Mouse (Mus musculus) R1 (cell line): ENCODE results near the gene Tmem43.

Experiments used
- DNase-seq: peaks from one replicate; pipeline ENCODE4 v3.0.0-alpha.2; 2018; ENCODE audit warnings: low read depth, low spot score

Tmem43 gene

DNA sequence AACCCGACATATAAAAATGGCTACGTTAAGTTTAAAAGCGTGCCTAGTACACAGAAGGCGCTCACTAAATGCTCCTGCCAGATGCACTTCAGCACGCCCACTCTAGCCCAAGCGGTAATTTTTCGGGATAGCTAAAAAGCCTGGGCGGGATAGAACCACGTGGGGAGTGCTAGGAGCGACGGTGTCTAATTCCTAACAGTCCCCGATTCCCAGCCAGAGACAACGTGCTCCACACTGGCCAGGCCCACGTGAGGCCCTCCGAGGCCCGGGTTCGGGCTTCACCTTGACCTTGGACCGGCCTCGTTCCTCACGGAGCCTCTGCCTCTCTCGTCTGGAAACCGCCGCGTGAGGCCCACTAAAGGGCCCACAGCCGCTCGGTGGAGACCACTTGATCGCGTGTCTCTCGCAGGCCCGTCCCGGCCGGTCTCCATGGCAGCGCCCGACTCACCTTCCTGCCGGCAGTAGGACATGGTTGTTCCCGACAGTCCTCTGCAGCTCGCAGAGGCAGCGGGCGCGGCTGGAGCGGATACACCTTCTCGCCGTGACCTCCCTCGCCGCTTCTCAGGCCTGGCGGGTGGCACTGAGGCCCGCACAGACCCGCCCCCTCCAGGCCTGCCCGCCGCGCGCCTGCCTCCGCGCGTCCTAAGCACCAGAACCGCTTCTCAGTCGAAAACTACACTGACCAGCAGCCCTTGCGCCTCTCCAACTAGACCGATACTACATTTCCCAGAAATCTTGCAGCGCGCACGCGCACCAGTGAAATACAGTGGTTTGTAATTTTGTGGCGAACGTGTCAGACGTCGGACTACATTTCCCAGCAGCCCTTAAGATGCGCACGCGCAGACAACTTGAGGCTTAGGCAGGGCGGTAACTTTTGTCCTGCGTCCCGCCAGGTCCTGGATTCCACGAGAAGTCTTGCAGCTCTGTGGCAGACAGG lies at the start of gene Tmem43, which contains the start of gene Chchd4:
Gene Tmem43 (plus strand): TSS at position 836 of the 937 bp plus-strand sequence.
Gene Chchd4 (minus strand): TSS at position 679 of the 937 bp plus-strand sequence.
- peak; percentile 100 for DNase-seq

DNA sequence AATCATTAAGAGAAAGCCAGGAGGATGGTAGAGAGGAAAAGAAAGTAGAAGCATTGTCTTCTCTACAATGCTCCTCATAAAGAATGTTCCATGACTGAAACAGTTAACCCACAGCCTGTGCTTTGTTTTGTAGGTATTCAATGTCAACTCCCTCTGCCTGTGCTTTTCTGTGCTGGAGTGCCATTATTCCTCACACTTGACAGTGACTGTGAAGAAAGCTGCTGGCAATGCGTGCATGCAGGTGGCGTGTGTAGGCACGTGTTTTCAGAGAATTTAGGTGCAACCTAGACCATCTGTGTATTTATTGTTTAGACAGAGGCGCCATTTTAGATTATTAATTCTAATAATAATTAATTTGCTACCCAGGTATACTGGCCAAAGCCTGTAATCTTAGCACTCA lies 49.4 kb upstream of the Tmem43 start:
- DNase-seq, result no peak

GRCm38 (mm10) chr6:91440474-91441144 lies 32.9 kb upstream of the Tmem43 start:
- DNase-seq, result peak; percentile 96

- DNase-seq, result no peak
Observed at GRCm38 (mm10) chr6:91441145-91441662, 32.3 kb upstream of the Tmem43 start.

GRCm38 (mm10) chr6:91445316-91445715 lies 28.2 kb upstream of the Tmem43 start:
- peak; percentile 25 for DNase-seq

GRCm38 (mm10) chr6:91449472-91450225 lies 23.9 kb upstream of the Tmem43 start:
- DNase-seq, result no peak

- DNase-seq, result peak; percentile 70
Observed at GRCm38 (mm10) chr6:91452056-91452455, 21.4 kb upstream of the Tmem43 start.

GRCm38 (mm10) chr6:91454546-91454945 lies 19.0 kb upstream of the Tmem43 start:
- DNase-seq, result peak; percentile 70

DNA sequence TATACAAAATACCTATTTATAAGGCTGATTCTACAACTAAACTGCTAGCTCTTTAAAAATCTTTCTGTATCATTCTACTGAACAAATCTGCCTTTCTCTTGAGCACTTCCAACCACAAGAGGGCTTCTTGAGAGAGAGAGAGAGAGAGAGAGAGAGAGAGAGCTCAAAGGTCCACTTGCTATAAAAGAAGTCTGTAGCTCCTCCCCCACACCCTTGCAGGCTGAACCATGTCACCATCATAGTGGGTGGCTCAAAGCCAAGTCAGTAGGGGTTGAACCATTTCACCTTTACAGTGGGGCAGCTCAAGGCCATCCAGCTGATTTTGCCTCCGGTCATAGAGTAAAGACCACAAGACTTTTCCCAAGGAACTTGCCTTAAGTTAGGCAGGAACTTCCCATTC lies 14.0 kb upstream of the Tmem43 start:
- DNase-seq, result peak; percentile 54

DNA sequence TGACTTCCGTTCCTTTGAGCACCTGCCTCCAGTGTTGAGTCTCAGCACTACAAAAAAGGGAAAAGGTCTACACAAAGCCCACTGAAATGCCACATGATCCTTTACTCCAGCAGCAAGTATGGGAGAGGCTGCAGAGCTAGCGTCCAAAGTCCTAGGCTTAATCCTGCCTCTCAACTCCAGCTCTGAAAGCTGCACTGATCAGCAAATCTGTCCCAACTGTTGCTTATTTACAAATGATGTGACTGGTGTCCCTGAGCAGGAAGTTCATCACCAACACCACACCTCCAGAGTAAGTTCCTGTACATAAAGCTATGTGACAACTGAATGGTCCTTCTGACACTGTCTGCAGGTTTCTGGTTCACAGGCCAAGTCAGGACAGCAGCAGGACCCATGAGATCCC lies 7.7 kb upstream of the Tmem43 start:
- DNase-seq, result no peak

DNA sequence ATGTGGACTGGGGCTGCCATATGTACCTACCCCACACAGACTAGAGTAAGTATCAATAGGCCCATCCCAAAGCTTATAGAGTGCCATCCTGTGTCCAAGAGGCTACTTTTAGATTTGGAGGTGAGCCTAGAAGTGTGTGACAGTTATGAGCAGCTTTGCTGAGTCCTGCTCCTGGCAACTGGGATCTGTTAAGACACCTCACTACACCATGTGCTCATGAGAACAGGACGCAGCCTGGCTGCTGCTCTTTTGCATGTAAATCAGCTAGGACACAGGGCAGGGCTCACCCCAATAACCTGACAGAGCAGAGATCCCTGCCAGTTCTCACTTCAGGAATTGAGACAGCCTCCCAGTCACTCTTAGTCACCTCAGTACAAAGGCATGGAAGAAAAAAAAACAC lies 6.4 kb upstream of the Tmem43 start:
- DNase-seq, result no peak

- no peak for DNase-seq
Observed at GRCm38 (mm10) chr6:91470712-91471111, 2.8 kb upstream of the Tmem43 start.

DNA sequence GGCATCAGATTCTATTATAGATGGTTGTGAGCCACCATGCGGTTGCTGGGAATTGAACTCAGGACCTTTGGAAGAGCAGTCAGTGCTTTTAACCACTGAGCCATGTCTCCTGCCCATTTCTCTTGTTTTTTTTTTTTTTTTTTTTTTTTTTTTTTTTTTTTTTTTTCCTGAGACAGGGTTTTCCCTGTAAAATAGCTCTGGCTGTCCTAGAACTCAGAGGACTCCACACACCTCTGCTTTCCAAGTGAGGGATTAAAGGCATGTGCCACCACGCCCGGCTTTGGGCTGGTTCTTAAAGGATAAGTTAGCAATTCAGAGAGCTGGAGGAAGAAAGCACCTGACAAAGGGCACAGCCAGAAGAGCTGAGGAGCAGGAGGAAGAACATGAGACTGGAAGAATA lies 2.1 kb upstream of the Tmem43 start:
- peak; percentile 20 for DNase-seq

GRCm38 (mm10) chr6:91472319-91472718 lies 1.2 kb upstream of the Tmem43 start:
- DNase-seq, result peak; percentile 72

- peak; percentile 69 for DNase-seq
Observed at GRCm38 (mm10) chr6:91473805-91474440, 420 bp downstream of the Tmem43 start.

- peak; percentile 25 for DNase-seq
Observed at GRCm38 (mm10) chr6:91474441-91475190, 1.1 kb downstream of the Tmem43 start.

DNA sequence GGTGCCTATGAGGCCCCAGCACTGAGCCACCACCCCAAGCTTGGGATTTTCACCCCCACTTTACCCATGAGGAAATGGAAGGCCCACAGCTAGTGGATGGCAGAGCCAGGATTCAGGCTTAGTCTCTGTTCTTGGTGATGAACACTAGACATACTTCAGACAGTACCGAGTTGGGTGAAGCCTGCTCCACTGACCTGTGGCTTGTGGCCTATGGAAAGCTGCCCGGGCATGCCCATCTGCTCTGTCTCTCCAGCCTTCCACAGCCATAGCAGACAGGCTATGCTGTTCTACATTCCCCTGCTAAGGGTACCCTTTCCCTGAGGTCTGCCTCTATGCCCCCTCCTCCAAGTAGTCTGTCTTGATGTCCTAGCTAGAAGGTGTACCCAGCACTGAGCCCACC lies 3.0 kb downstream of the Tmem43 start:
- peak; percentile 42 for DNase-seq

DNA sequence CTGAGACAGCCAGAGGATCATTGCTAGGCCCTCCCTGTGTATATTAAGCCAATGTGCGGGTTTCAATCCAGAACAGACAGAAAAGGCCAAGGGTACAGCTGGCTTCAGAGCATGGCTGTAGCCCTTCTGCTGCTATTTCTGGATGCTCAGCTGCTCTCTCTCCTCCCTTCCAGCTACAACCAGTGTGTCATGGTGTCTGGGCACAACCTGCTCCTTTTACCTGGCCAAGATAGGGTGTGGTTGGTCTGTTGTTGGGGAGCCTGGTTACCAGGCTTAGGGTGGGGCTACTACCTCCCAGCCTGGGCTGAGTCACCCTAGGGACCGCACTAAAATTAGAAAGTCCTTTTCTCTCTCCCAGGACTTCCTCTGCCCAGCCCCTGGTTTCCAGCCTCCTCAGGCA lies 9.9 kb downstream of the Tmem43 start:
- DNase-seq, result no peak

- no peak for DNase-seq
Observed at GRCm38 (mm10) chr6:91486736-91487453, 13.4 kb downstream of the Tmem43 start.
